Mouse (Mus musculus): ENCODE results near the gene Sorcs2.
"Not testable (repeated sequence)": the region's sequence is repeated elsewhere in the genome, so short reads cannot be mapped to it uniquely, and the experiment has no call there.

Sorcs2 gene

DNA sequence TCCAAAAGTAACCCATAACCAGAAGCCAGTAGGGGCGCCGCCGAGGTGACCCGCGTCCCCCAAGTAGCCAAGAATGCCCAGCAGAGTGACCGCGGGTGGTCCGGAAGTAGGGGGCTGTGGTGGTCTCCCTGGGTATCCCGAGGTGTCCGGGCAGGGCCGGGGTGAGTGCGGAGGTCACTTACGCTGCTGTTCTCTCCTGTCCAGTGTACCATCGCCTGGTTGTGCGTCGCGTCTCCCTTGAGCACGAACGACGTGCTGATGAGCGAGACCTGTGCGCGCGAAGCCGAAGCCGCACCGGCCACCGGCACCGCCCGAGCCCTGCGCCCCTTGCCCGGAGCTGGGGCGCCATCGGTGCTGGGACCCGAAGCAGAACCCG is 567 bp downstream of the Sorcs2 start:
- Histone ChIP-seq H3K27me3 (ENCODE audit: insufficient read depth, low read length) (peaks cover 54% of the 10 kb centered on the region), H3K9me3 (ENCODE audit: low read length) (no peaks in the 10 kb centered on the region), H3K4me3 (replicated peaks; ENCODE audit: low read length) (peak overlapping the region; percentile 87), H3K36me3 (ENCODE audit: insufficient read depth, low read length) (no peaks in the 10 kb centered on the region), H3K4me1 (replicated peaks; ENCODE audit: low read depth, low read length) (peaks cover 42% of the 10 kb centered on the region)
- TF ChIP-seq CTCF (conservative IDR thresholded peaks at IDR 0.05; ENCODE audit: low read length) (no peak), POU5F1 (IDR thresholded peaks at IDR 0.05; ENCODE audit: borderline replicate concordance, low read length) (no peak), NANOG (IDR thresholded peaks at IDR 0.05; ENCODE audit: borderline replicate concordance, low read length) (no peak)

DNA sequence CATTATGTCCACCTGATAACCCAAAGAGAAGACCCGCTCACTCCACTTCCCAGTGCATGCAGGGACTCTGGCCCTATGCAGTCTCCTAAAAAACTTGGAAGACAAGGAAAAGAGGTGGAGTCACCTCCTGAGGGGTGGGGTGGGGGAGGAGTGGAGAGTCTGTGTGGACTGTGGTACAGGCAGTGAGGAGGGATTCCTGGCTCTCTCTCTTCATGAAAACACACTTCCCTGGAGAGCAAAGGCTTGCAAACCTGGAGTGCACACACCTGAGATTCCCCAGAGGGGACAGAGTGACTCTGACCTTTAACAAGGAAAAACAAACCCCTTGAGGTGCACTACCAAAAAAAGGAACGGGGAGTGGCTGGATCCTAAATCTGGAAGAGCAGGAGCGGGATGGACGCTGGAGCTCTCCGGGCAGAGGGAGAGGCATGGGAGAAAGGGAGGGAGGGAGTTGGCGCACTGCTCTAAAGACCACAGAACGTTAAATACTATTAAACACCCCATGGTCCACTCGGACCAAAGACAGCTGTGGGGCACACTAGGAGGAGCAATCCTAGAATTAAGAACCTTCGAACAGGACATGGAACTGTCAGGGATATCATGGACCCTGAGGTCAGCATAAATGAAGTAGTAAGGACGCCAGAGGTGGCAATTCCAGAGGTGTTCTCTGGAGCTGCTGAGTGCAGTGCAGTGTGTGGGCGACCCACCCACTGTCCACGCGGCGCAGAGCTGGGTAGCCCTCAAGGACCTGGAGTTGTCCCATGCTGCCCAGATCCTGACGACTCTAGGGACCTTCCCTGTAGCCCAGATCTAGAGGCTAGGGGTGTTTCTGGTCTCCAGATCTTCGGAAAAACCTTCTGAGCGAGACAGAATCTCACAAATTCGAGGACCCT is 1.2 kb downstream of the Sorcs2 start:
- Histone ChIP-seq H3K27me3 (ENCODE audit: insufficient read depth, low read length) (peaks cover 52% of the 10 kb centered on the region), H3K9me3 (ENCODE audit: low read length) (no peaks in the 10 kb centered on the region), H3K4me3 (replicated peaks; ENCODE audit: low read length) (peak overlapping the region; percentile 87), H3K36me3 (ENCODE audit: insufficient read depth, low read length) (no peaks in the 10 kb centered on the region), H3K4me1 (replicated peaks; ENCODE audit: low read depth, low read length) (peaks cover 42% of the 10 kb centered on the region)
- TF ChIP-seq CTCF (conservative IDR thresholded peaks at IDR 0.05; ENCODE audit: low read length) (no peak), NANOG (IDR thresholded peaks at IDR 0.05; ENCODE audit: borderline replicate concordance, low read length) (no peak), POU5F1 (IDR thresholded peaks at IDR 0.05; ENCODE audit: borderline replicate concordance, low read length) (no peak)

DNA sequence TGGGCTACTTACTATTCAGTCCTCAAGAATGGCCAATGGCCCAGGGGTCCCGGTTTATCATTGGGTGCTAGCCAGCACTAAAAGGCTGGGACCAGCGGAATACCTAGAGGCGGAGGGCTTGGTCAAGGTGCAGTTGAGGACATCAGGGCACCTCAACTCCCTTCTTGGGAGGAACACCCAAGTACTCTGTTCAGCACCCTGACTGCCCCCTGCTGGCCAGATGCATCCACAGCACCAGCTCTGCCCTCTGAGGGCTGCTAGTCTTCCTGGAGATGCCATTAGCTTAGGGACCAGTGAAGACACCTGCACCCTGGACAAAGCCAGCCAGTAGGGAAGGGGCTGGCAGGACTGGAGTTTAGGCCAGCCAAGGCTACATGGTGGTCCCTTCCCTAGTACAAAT is 1.9 kb downstream of the Sorcs2 start:
- Histone ChIP-seq H3K4me3 (replicated peaks; ENCODE audit: low read length) (no peak overlapping the region), H3K9me3 (ENCODE audit: low read length) (no peaks in the 10 kb centered on the region), H3K36me3 (ENCODE audit: insufficient read depth, low read length) (no peaks in the 10 kb centered on the region), H3K4me1 (replicated peaks; ENCODE audit: low read depth, low read length) (peaks cover 42% of the 10 kb centered on the region), H3K27me3 (ENCODE audit: insufficient read depth, low read length) (peaks cover 52% of the 10 kb centered on the region)
- TF ChIP-seq CTCF (conservative IDR thresholded peaks at IDR 0.05; ENCODE audit: low read length) (peak; percentile 85), NANOG (IDR thresholded peaks at IDR 0.05; ENCODE audit: borderline replicate concordance, low read length) (no peak)

DNA sequence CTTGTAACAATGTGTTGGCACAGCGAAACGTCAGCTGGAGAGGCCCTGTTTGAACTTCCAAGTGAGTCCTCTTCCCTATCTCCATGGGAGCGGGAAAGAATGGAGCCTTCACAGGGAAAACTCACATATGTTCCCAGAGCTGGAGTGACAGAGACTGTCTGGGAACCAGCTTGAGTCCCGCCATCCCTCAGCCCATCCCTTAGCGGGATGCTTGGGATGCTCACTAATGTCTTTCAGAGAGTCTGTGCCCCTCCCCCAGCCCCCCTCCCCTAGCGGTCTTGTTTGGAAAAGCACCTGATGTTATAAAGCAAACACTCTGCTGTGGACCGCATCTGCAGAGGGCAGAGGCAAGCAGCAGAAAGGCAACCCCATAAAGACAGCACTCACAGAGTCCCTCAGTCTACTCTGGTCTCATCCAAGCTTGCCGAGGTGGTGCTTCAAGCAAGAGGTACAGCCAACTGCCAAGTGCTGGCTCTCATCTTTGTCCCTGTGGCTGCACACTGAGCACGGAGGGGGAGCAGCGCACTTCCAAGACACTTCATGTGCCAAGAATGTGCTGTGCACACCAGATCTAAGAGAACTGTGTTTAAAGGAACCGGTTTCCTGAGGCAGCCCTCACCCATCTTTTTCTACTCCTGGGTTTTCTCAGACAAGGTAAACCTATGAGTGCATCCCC is 3.0 kb downstream of the Sorcs2 start:
- no peaks in the 10 kb centered on the region for H3K36me3 ChIP-seq (ENCODE audit: insufficient read depth, low read length)
- H3K4me3 ChIP-seq (replicated peaks; ENCODE audit: low read length): no peak overlapping the region
- peaks cover 42% of the 10 kb centered on the region for H3K27me3 ChIP-seq (ENCODE audit: insufficient read depth, low read length)
- H3K9me3 ChIP-seq (ENCODE audit: low read length): no peaks in the 10 kb centered on the region
- TF ChIP-seq POU5F1 (IDR thresholded peaks at IDR 0.05; ENCODE audit: borderline replicate concordance, low read length) (no peak), CTCF (conservative IDR thresholded peaks at IDR 0.05; ENCODE audit: low read length) (peak; percentile 15)
- H3K4me1 ChIP-seq (replicated peaks; ENCODE audit: low read depth, low read length): peaks cover 47% of the 10 kb centered on the region

GRCm38 (mm10) chr5:36391751-36392150 is 6.2 kb downstream of the Sorcs2 start:
- H3K36me3 ChIP-seq (ENCODE audit: insufficient read depth, low read length): no peaks in the 10 kb centered on the region
- no peak for TF ChIP-seq POU5F1 (IDR thresholded peaks at IDR 0.05; ENCODE audit: borderline replicate concordance, low read length)
- peaks cover 27% of the 10 kb centered on the region for H3K27me3 ChIP-seq (ENCODE audit: insufficient read depth, low read length)
- H3K9me3 ChIP-seq (ENCODE audit: low read length): no peaks in the 10 kb centered on the region
- H3K4me1 ChIP-seq (replicated peaks; ENCODE audit: low read depth, low read length): peaks cover 33% of the 10 kb centered on the region
- no peak overlapping the region for H3K4me3 ChIP-seq (replicated peaks; ENCODE audit: low read length)

GRCm38 (mm10) chr5:36390591-36390927 is 7.4 kb downstream of the Sorcs2 start:
- not testable (repeated sequence) for H3K9me3 ChIP-seq (ENCODE audit: low read length); H3K36me3 ChIP-seq (ENCODE audit: insufficient read depth, low read length); H3K4me3 ChIP-seq (replicated peaks; ENCODE audit: low read length)
- peaks cover 16% of the 10 kb centered on the region for H3K27me3 ChIP-seq (ENCODE audit: insufficient read depth, low read length)
- peaks cover 23% of the 10 kb centered on the region for H3K4me1 ChIP-seq (replicated peaks; ENCODE audit: low read depth, low read length)

GRCm38 (mm10) chr5:36389731-36390590 is 8.0 kb downstream of the Sorcs2 start:
- TF ChIP-seq POU5F1 (IDR thresholded peaks at IDR 0.05; ENCODE audit: borderline replicate concordance, low read length): no peak
- no peak for TF ChIP-seq NANOG (IDR thresholded peaks at IDR 0.05; ENCODE audit: borderline replicate concordance, low read length)
- Histone ChIP-seq H3K36me3 (ENCODE audit: insufficient read depth, low read length) (no peaks in the 10 kb centered on the region), H3K4me1 (replicated peaks; ENCODE audit: low read depth, low read length) (peaks cover 22% of the 10 kb centered on the region), H3K9me3 (ENCODE audit: low read length) (no peaks in the 10 kb centered on the region), H3K27me3 (ENCODE audit: insufficient read depth, low read length) (peaks cover 10% of the 10 kb centered on the region), H3K4me3 (replicated peaks; ENCODE audit: low read length) (no peak overlapping the region)

- TF ChIP-seq NANOG (IDR thresholded peaks at IDR 0.05; ENCODE audit: borderline replicate concordance, low read length) (no peak), POU5F1 (IDR thresholded peaks at IDR 0.05; ENCODE audit: borderline replicate concordance, low read length) (no peak), CTCF (conservative IDR thresholded peaks at IDR 0.05; ENCODE audit: low read length) (no peak)
- Histone ChIP-seq H3K4me3 (replicated peaks; ENCODE audit: low read length) (no peak overlapping the region), H3K9me3 (ENCODE audit: low read length) (no peaks in the 10 kb centered on the region), H3K27me3 (ENCODE audit: insufficient read depth, low read length) (no peaks in the 10 kb centered on the region; the same call in 1 of the 2 replicates), H3K4me1 (replicated peaks; ENCODE audit: low read depth, low read length) (peaks cover 25% of the 10 kb centered on the region), H3K36me3 (ENCODE audit: insufficient read depth, low read length) (no peaks in the 10 kb centered on the region)
Measured at GRCm38 (mm10) chr5:36385062-36385461, 12.9 kb downstream of the Sorcs2 start.
